Mouse (Mus musculus) limb, embryonic 11.5 days (tissue): ENCODE measurements around the gene Pkp3. TPM values are rescaled to one million over a fixed set of nuclear protein-coding genes. Genes with fewer than 3 reads are reported as not detected.

Source experiments
- ATAC-seq: fragments of 200-750 bp; cut with Nextera tagmentation; 2 replicates; pipeline ENCODE4 v1.8.0; 2017; ENCODE audit warnings: low read depth; ENCODE audit not compliant: insufficient number of reproducible peaks, low FRiP score, low TSS enrichment
- DNase-seq: peaks from one replicate; pipeline ENCODE4 v3.0.0-alpha.2; 2015; ENCODE audit warnings: low spot score
- H3K27ac ChIP-seq: fragments of 300-500 bp; sonication (generic); replicated peaks from 2 replicates; pipeline ENCODE4 v1.5.1; 2014; ENCODE audit warnings: low read depth, mild to moderate bottlenecking, low read length
- H3K27me3 ChIP-seq: fragments of 300-500 bp; sonication (generic); 2 replicates; pipeline ENCODE4 v1.6.1; 2014; ENCODE audit warnings: mild to moderate bottlenecking, low read length, mixed read lengths; ENCODE audit not compliant: control insufficient read depth, insufficient read depth
- H3K36me3 ChIP-seq: fragments of 300-500 bp; sonication (generic); 2 replicates; pipeline ENCODE4 v1.6.1; 2014; ENCODE audit warnings: mild to moderate bottlenecking, low read length, moderate library complexity, mixed read lengths; ENCODE audit not compliant: control insufficient read depth, insufficient read depth
- H3K4me1 ChIP-seq: fragments of 300-500 bp; sonication (generic); 2 replicates; pipeline ENCODE4 v1.6.1; 2014; ENCODE audit warnings: low read length, mixed read lengths; ENCODE audit not compliant: control insufficient read depth, insufficient read depth
- H3K4me2 ChIP-seq: fragments of 300-500 bp; sonication (generic); 2 replicates; pipeline ENCODE4 v1.6.1; 2014; ENCODE audit warnings: low read depth, mild to moderate bottlenecking, moderate library complexity; ENCODE audit not compliant: severe bottlenecking
- H3K4me3 ChIP-seq: fragments of 300-500 bp; sonication (generic); 2 replicates; pipeline ENCODE4 v1.5.1; 2014; ENCODE audit warnings: low read depth, low read length
- H3K9ac ChIP-seq: fragments of 300-500 bp; sonication (generic); 2 replicates; pipeline ENCODE4 v1.6.1; 2014; ENCODE audit warnings: mild to moderate bottlenecking, low read length
- H3K9me3 ChIP-seq: fragments of 300-500 bp; sonication (generic); 2 replicates; pipeline ENCODE4 v1.6.1; 2016; ENCODE audit warnings: low read length; ENCODE audit not compliant: control insufficient read depth
- WGBS: fragments of 180-500 bp; shearing (Covaris S2); extraction: QIAGEN DNeasy Blood & Tissue Kit; methylation state at CpG from one replicate; pipeline ENCODE4 v1.1.7; 2014; 5-methylcytosine and 5-hydroxymethylcytosine counted together
- polyA plus RNA-seq: library from polyadenylated mRNA; unstranded; fragments of >200 nt; fragmentation: Nextera tagmentation; extraction: Ambion mirVana; gene quantifications from 2 replicates; pipeline ENCODE4 v1.2.1, GENCODE M21; 2014

The Pkp3 gene
- polyA plus RNA-seq, 1 experiment from 2014 or later = 3.3 TPM

DNA sequence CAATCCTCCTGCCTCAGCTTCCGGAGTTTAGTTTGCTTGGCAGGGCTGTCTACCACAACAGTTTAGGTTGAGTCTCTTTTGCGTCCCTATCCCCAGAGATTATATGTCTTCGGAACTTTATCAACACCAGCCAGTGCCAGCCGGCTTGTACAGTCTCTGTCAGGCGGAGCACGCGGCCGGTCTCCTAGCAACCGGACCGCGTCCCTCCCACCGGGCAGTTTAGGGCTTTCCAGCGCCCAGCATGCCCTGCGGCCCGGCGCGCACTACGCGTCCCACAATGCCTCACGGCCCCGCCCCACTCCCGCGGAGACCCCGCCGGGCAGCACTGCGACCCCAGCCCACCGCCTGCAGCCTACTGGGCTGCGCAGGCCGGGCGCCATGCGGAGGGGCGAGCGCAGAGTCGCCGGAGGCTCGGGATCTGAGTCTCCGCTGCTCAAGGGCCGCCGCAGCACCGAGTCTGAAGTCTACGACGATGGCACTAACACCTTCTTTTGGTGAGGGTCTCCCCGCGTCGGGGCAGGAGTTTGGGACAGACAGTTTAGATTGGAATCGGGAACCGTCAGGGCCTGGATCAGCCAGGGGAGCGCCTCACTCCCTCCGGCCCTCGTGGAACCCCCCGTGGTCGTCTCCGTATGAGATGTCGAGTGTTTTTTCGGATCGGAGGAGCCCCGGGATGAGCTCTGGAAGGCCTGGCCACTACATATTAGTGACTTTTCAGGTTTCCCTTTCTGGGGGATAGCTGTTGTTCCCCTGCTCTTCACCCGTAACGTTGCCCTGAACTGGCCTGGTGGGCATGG lies 53.2 kb downstream of the Pkp3 start:
- DNase-seq = peak; percentile 96
- H3K9ac ChIP-seq = peak overlapping the region; percentile 84
- H3K27ac ChIP-seq = no peak overlapping the region
- H3K4me3 ChIP-seq = peak overlapping the region; percentile 80
- peak overlapping the region; percentile 78 for H3K4me2 ChIP-seq
- peaks cover 3% of the 10 kb centered on the region; the same call in 1 of the 2 replicates for H3K36me3 ChIP-seq
- ATAC-seq = peak; percentile 96
- H3K9me3 ChIP-seq = no peaks in the 10 kb centered on the region
- H3K27me3 ChIP-seq = no peaks in the 10 kb centered on the region
- no peaks in the 10 kb centered on the region for H3K4me1 ChIP-seq
- WGBS = under 1% methylated on average over 59 of the region's 59 CpGs

GRCm38 (mm10) chr7:141131904-141132755 lies 54.1 kb downstream of the Pkp3 start:
- 55% methylated on average over 12 of the region's 12 CpGs for WGBS

More at GRCm38 (mm10) chr7:141131904-141132755, 54.1 kb downstream of the Pkp3 start:
- no peak overlapping the region for H3K27ac ChIP-seq
- no peaks in the 10 kb centered on the region for H3K27me3 ChIP-seq
- no peaks in the 10 kb centered on the region for H3K9me3 ChIP-seq
- peak overlapping the region; percentile 84 for H3K9ac ChIP-seq
- no peak for ATAC-seq
- H3K36me3 ChIP-seq = peaks cover 8% of the 10 kb centered on the region; the same call in 1 of the 2 replicates
- peak overlapping the region; percentile 78 for H3K4me2 ChIP-seq
- no peak for DNase-seq
- peak overlapping the region; percentile 80 for H3K4me3 ChIP-seq
- H3K4me1 ChIP-seq = no peaks in the 10 kb centered on the region

Other genes starting within 250 kb of the Pkp3 start
- gene Urah, start 243.2 kb upstream of the Pkp3 start, polyA plus RNA-seq = 0.68 and 0.78 TPM in 2 replicates
- not detected in 2 replicates for gene Scgb1c1, start 232.7 kb upstream of the Pkp3 start, polyA plus RNA-seq
- not detected in 2 replicates for gene Odf3, start 230.4 kb upstream of the Pkp3 start, polyA plus RNA-seq
- not detected in 2 replicates for gene Gm45785, start 221.9 kb upstream of the Pkp3 start, polyA plus RNA-seq
- 57.2 and 61.4 TPM in 2 replicates for gene Ric8a, start 221.3 kb upstream of the Pkp3 start, polyA plus RNA-seq
- 27.9 and 33.6 TPM in 2 replicates for gene Bet1l, start 220.6 kb upstream of the Pkp3 start, polyA plus RNA-seq
- 185 and 243 TPM in 2 replicates for gene Psmd13, start 196.2 kb upstream of the Pkp3 start, polyA plus RNA-seq
- gene Sirt3, start 195.9 kb upstream of the Pkp3 start, polyA plus RNA-seq = 21.6 and 23.2 TPM in 2 replicates
- 0.88 and 1.0 TPM in 2 replicates for gene Cox8b, start 177.8 kb upstream of the Pkp3 start, polyA plus RNA-seq
- 0.26 TPM in 1 of 2 replicates, not detected in the other for gene Nlrp6, start 157.3 kb upstream of the Pkp3 start, polyA plus RNA-seq
- gene Pgghg, start 136.8 kb upstream of the Pkp3 start, polyA plus RNA-seq = 13.6 and 16.1 TPM in 2 replicates
- gene Ifitm5, start 127.9 kb upstream of the Pkp3 start, polyA plus RNA-seq = 1.7 and 1.9 TPM in 2 replicates
- not detected in 2 replicates for gene Gm45717, start 122.3 kb upstream of the Pkp3 start, polyA plus RNA-seq
- gene Ifitm2, start 122.2 kb upstream of the Pkp3 start, polyA plus RNA-seq = 853 and 900 TPM in 2 replicates
- 63.9 and 68.3 TPM in 2 replicates for gene Ifitm1, start 111.0 kb upstream of the Pkp3 start, polyA plus RNA-seq
- gene Ifitm3, start 67.4 kb upstream of the Pkp3 start, polyA plus RNA-seq = 45.3 and 50.4 TPM in 2 replicates
- not detected in 2 replicates for gene Ifitm6, start 60.3 kb upstream of the Pkp3 start, polyA plus RNA-seq
- gene Gm17387, start 49.1 kb upstream of the Pkp3 start, polyA plus RNA-seq = not detected in 2 replicates
- gene B4galnt4, start 17.1 kb upstream of the Pkp3 start, polyA plus RNA-seq = 19.1 and 20.0 TPM in 2 replicates
- gene Sigirr, start 22.4 kb downstream of the Pkp3 start, polyA plus RNA-seq = 1.9 and 2.8 TPM in 2 replicates
- 0.76 and 0.85 TPM in 2 replicates for gene Ano9, start 39.6 kb downstream of the Pkp3 start, polyA plus RNA-seq
- gene Ptdss2, start 44.2 kb downstream of the Pkp3 start, polyA plus RNA-seq = 70.0 and 70.6 TPM in 2 replicates
- 82.9 and 88.3 TPM in 2 replicates for gene Rnh1, start 94.6 kb downstream of the Pkp3 start, polyA plus RNA-seq
- gene Hras, start 115.8 kb downstream of the Pkp3 start, polyA plus RNA-seq = 98.7 and 99.1 TPM in 2 replicates
- gene Lrrc56, start 115.9 kb downstream of the Pkp3 start, polyA plus RNA-seq = 11.7 and 12.5 TPM in 2 replicates
- gene Lmntd2, start 135.9 kb downstream of the Pkp3 start, polyA plus RNA-seq = 3.8 and 5.1 TPM in 2 replicates
- gene Rassf7, start 137.6 kb downstream of the Pkp3 start, polyA plus RNA-seq = 32.5 and 38.8 TPM in 2 replicates
- gene Phrf1, start 150.6 kb downstream of the Pkp3 start, polyA plus RNA-seq = 83.4 and 93.5 TPM in 2 replicates
- gene Irf7, start 188.3 kb downstream of the Pkp3 start, polyA plus RNA-seq = 0.59 and 0.79 TPM in 2 replicates
- gene Cdhr5, start 198.6 kb downstream of the Pkp3 start, polyA plus RNA-seq = 0.20 TPM in 1 of 2 replicates, not detected in the other
- 10.2 TPM in 2 replicates for gene Sct, start 200.9 kb downstream of the Pkp3 start, polyA plus RNA-seq
- 0.45 and 0.47 TPM in 2 replicates for gene Drd4, start 213.8 kb downstream of the Pkp3 start, polyA plus RNA-seq
- 59.3 and 64.6 TPM in 2 replicates for gene Deaf1, start 249.5 kb downstream of the Pkp3 start, polyA plus RNA-seq
- 29.5 and 30.2 TPM in 2 replicates for gene Tmem80, start 249.5 kb downstream of the Pkp3 start, polyA plus RNA-seq